In genomic region chr4:149949691-149950090, GRCm38 (mm10) we compare ENCODE assay signal across 13 mouse cellular contexts.
"Had no signal": no experiment of that assay in that cellular context is flagged by ENCODE, and none has a peak within 500 bp of the region (broad histone marks: within the 10 kb centered on the region; RNA-seq: fewer than 3 reads in every experiment).

No protein-coding gene starts in this region.

- DNase-seq: kidney, postnatal 14 days; layer of hippocampus, adult 9-11 months; layer of hippocampus, postnatal 36 days; lung, adult 2 months; lung, postnatal 36 days; thymus, postnatal 4 days had no signal

- H3K4me2 ChIP-seq: limb, embryonic 13.5 days; liver, embryonic 15.5 days; midbrain, embryonic 13.5 days; neural tube, embryonic 13.5 days had no signal

- H3K36me3 ChIP-seq: liver, embryonic 15.5 days; midbrain, embryonic 13.5 days; neural tube, embryonic 13.5 days had no signal

- H3K27me3 ChIP-seq: limb, embryonic 13.5 days; neural tube, embryonic 13.5 days had no signal

- H3K9ac ChIP-seq: limb, embryonic 13.5 days; liver, embryonic 15.5 days; midbrain, embryonic 13.5 days; neural tube, embryonic 13.5 days had no signal

- ATAC-seq: intestine, embryonic 16.5 days; lung, postnatal 0 days; midbrain, embryonic 13.5 days had no signal

- H3K9me3 ChIP-seq: limb, embryonic 13.5 days; liver, embryonic 15.5 days; midbrain, embryonic 13.5 days; neural tube, embryonic 13.5 days had no signal

- H3K4me3 ChIP-seq: limb, embryonic 13.5 days; liver, embryonic 15.5 days; midbrain, embryonic 13.5 days; neural tube, embryonic 13.5 days had no signal

- H3K27ac ChIP-seq: limb, embryonic 13.5 days; liver, embryonic 15.5 days; midbrain, embryonic 13.5 days; neural tube, embryonic 13.5 days; stomach, postnatal 0 days had no signal
